Mouse (Mus musculus): ENCODE data around the gene Tbc1d17.

Gene Tbc1d17

DNA sequence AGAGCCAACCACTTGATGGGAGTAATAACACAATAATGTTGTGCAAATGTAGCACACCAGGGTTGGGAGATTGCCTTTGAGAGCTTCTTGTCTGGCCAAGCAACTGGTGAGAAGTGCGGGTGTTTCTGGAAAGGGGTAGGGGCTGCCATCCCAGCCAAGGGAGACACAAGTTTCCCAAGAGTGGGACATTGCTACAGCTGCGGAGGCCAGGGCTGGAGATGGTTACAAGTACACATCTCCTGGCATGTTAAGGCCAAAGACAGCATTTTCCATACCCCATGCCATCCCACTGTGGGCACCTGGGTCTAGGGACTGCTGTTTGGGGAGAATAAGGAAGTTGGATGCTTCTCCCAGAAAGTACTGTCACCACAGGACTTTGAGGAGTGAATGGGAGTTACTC, 4.2 kb upstream of the Tbc1d17 start:
- no peak for DNase-seq (ENCODE audit: low spot score in 2 of 2)

DNA sequence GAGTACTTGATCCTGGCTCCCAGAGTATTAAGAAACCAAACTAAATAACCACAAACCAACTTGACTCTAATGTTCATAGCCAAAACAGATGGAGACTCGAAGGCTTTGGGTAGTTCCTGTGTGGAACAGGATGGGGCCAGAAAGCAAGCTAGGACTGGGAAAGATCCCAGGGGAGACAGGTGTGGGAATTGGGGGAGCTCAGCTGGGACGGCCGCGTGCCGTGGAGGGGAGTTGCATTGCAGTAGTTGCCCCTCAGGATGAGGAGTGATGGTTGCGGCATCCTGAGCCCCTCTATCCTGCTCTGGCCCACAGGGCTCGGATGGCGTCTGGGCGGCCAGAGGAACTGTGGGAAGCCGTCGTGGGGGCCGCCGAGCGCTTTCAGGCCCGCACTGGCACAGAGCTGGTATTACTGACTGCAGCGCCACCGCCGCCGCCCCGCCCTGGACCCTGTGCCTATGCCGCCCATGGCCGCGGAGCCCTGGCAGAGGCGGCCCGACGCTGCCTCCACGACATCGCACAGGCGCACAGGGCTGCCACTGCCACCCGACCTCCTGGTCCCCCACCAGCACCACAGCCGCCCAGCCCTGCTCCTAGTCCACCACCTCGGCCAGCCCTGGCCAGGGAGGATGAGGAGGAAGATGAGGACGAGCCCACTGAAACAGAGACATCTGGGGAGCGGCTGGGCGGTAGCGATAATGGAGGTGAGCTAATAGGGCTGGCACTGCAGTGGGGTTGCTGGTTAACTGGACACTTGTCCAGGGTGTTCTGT, 3.6 kb upstream of the Tbc1d17 start:
- no peak for DNase-seq (ENCODE audit: low spot score in 2 of 2)

DNA sequence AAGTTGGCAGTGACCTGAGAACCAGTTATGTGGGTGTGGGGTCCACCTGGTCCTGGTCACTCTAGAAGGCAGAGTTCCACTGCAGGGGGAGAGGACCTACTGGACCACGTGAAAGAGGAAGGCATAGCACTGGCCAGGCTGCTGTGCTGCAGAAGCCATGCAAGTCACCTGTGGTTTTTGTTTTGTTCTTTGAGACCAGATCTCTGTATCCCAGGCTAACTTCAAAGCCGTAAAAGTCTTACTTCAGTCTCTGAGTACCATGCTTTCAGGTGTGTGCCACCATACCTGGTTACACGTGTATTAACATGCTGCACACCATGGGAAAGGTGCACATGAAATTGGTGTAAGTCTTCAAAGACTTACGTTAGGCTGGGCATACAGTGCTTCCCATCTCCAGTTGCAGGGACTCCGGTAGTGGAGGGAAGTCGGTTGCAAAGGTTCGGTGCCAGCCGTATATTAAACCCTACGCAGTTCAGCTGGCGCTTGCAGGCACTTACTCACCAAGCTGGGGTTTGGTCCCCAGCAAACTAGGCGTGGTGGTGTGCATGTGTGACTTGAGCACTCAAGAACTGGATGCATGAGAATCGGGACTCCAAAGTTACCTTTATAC, 2.9 kb upstream of the Tbc1d17 start:
- DNase-seq (ENCODE audit: low spot score in 2 of 2): no peak

DNA sequence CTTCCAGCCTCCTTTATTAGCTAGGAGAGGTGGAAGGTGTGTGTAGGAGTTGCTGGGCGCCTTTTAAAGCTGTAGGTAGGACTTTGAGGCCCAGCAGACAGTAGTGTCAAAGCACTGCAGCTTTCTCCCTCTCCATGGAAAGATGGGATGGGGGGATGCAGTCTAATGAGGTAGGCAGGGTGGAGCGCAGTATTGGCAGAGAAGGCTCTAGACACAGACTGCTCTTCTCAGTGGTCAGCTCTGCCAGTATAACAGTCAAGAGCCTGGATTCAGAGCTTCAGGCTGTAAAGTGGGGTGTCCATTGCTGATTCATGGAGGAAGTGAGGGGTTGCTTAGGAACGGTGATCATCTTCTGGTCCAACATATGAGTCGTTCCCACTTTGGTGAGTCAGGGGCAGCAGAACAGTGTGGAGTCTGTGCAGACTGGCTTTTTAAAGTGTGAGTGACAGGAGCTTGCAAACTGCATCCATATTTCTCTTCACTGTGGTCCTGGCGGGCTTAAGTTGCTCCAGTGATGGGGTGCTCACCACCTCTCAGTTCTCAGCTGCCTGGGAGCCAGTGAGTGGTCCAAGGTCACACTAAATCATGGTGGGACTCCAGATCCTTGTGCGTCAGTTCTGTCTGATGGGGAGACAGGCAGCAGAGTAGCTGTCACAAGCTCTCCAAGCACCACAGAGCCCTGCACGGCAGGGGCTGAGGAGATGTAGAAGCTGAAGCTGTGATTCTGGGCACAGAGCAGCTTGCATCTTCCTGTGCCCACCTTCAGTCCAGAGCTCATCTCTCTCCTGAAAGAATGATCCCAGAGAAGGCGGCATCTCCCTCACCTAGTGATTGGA, 2.1 kb upstream of the Tbc1d17 start:
- no peak for DNase-seq (ENCODE audit: low spot score in 2 of 2)

DNA sequence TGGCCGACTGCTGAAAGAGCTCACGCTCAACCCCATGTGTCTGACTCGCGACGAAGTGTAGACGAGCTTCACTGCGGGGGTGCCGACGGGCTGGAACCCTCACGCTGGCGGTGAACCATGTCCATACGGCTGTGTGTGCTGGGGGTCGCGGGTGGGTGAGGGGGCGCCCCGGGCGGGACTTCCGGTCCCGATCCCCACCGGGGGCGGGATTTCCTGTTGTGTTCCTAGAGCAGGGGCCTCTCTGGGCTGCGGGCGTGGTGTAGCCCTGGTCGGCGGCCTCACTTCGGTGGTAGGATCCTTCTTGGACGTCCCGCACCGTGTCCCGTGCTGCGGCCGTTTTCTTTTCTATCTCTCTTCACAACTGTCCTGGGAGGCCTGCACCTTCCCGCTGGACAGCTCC, 1.3 kb upstream of the Tbc1d17 start:
- DNase-seq (ENCODE audit: low spot score in 2 of 2): peak in 1 of 2 experiments; percentile 82

DNA sequence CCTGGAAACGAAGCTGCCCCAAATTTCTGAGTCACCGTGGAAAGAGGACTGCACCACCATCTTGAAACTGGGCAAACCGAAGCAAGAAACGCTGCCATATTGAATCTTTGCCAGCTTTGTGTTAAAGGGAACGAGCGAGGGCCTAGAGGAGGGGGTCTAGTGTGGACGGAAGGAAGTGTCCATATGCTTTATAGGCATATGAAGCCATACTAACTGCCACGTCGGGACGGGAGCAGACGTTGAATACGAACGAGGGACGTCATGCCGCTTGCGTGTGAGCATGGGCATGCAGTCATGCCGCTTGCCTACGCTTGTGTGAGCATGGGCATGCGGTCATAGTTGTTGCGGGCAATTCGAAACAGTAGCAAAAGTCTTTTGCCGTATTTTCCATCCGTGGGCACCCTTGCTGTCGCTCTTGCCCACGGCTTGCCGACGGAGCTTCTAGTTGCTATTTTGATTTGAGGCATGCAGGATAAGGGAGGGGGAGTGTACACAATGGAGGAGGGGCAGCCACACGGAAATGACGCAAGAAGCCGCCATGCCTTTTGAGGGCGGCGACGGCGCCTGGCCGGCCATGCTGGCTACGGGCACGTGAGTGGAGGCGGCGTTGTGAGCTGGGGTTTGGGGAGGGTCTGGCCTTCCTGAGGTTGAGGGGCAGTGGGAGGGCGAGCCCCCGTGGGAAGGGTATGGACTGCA, 685 bp upstream of the Tbc1d17 start:
- DNase-seq (ENCODE audit: low spot score in 2 of 2): peak; percentile 89 to 90

DNA sequence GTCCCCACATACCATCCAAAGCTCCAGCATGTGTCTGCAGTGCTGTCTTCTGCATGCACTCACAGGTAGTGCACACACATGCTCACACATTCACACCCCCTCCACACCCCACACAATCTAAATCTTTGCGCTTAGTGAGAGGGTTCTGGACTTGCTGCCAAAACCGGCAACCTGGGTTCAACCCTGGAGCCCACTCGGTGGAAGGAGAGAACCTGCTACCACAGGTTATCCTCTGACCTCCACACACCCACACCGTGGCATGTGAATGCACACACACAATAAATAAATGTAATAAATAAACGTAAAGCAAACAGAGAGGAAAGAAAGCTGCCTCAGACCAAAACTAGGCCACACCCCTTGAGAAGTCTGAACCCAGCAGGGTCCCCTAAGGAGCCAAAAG, 1.1 kb downstream of the Tbc1d17 start:
- no peak for DNase-seq (ENCODE audit: low spot score in 2 of 2)

DNA sequence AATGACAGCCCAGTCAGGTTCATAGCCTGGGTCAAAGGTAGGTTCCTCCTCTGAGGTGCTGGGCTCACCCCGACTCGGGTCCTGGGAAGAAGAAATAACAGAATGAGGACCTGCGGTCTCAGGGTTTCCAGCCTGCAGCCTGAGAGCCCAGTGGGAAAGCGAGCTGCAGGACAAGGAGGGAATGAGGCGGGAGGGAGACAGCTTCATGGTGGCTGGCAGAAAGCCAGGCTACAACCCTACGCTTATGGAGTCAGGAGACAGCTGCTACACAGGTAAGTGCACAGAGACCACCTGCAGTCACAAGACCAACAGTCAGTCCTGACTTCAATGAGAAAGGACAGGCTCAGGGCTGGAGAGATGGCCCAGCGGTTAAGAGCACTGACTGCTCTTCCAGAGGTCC, 2.1 kb downstream of the Tbc1d17 start:
- no peak for DNase-seq (ENCODE audit: low spot score in 2 of 2)

DNA sequence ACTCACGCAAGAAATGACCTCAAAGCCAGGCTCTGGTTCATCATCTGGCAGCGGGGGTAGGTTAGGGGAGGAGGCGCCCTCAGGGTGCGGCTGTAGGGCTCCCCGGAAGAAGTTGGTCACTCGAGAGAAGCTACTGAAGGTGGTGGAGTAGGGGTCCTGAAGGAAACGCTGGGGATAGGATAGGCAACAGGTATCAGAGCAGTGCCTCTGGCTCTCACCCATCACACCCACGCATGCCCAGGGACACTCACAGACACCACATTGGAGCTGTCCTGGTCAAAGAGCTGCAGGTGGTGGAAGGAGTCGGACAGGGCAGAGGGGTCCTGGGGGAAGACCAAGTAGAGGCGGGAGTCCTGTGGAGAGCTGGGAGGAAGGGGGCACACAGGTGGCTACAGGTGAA, 3.9 kb downstream of the Tbc1d17 start:
- no peak for DNase-seq (ENCODE audit: low spot score in 2 of 2)

DNA sequence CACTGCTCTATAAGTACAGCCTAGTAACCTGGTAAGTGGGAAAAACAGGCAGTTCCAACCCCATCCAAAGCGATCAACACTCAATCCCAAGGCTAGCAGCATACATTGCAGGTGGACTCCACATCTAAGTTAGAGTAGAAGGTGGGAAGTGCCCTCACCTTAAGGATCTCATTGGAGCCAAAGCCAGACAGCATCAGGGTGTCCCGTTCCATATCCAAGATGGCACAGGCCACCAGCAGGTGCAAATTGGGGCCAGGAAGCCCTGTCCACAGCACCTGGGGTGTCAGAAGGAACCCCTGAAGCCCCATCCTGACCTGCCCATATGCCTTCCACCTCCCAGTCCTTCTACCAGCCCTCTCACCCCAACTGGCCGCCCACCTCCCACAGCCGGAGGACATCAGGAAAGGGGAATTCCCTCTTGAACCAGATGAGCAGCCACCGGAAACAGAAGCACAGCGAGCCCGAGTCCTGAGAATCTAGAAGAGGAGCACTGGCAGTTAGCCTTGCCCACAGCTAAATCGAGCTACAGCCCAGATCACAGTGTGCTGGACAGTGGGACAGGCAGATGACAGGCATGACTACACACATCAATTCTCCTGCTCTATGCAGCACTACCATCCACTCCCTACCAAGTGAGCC, 6.9 kb downstream of the Tbc1d17 start:
- no peak for DNase-seq (ENCODE audit: low spot score in 2 of 2)

DNA sequence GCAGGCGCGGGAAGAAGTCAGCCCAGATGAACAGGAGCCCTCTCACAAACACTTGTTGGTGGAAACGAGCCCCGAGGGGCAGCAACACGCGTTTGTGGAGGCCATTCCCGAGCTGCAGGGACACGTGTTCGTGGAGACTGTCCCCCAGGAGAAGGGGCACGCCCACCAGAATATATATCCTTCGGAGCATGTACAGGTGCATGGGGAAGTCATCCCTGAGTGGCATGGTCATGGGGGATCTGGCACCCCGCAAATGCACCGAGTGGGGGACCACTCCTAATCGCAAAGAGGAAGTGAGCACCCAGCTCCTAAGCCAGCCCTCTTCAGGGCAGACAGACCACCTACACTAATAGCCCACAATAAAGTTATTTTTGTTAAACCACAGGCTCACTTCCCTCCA, 8.5 kb downstream of the Tbc1d17 start:
- no peak for DNase-seq (ENCODE audit: low spot score in 2 of 2)

DNA sequence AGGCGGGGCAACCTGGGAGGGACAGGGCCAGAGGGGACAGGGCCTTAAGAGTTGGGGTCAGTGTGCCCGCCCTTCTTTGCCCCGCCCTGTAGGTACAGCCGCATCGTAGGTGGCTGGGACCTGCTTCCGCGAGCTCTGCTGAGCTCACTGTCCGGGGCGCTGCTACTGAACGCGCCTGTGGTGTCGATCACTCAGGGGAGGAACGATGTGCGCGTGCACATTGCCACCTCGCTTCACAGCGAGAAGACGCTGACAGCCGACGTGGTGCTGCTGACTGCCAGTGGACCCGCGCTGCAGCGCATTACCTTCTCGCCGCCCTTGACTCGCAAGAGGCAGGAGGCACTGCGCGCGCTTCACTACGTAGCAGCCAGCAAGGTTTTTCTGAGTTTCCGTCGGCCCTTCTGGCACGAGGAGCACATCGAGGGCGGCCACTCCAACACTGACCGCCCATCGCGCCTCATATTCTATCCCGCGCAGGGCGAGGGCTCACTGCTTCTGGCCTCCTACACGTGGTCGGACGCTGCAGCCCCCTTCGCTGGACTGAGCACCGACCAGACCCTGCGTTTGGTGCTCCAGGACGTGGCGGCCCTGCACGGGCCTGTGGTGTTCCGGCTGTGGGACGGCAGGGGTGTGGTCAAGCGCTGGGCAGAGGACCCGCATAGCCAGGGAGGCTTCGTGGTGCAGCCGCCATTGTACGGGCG, 9.2 kb downstream of the Tbc1d17 start:
- no peak for DNase-seq (ENCODE audit: low spot score in 2 of 2)

DNA sequence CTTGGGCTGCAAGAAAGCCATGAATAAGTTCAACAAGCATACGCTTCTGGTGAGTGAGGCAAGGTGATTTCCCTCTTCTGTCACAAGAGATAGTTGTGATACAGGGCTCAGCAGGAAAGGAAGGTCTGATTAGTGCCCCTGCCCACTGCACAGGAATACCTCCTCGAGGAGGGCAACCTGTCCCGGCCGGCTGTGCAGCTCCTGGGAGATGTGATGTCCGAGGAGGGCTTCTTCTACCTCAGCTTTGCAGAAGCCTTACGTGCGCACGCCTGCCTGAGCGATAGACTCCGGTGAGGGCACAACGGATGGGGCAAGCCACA, 9.7 kb downstream of the Tbc1d17 start:
- DNase-seq (ENCODE audit: low spot score in 2 of 2): no peak

DNA sequence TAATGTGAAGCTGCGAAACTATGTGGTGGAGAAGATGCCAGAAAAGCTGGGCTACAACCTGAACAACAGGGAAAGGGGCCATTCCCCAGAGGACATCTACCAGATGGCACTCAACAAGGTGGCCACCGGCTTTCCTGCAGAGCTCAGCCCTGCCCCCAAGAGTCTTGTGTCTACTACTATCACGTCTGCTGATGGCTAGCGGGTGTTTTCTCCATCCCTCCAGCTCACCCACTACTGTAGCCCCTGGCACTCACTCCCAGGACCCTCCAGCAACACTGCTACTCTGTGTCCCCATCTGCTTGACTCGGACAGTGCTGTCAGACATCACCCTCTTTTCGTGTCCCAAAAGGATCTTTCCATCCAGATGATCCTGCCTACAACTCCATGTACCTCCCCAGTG, 10.8 kb downstream of the Tbc1d17 start:
- DNase-seq (ENCODE audit: low spot score in 2 of 2): no peak

DNA sequence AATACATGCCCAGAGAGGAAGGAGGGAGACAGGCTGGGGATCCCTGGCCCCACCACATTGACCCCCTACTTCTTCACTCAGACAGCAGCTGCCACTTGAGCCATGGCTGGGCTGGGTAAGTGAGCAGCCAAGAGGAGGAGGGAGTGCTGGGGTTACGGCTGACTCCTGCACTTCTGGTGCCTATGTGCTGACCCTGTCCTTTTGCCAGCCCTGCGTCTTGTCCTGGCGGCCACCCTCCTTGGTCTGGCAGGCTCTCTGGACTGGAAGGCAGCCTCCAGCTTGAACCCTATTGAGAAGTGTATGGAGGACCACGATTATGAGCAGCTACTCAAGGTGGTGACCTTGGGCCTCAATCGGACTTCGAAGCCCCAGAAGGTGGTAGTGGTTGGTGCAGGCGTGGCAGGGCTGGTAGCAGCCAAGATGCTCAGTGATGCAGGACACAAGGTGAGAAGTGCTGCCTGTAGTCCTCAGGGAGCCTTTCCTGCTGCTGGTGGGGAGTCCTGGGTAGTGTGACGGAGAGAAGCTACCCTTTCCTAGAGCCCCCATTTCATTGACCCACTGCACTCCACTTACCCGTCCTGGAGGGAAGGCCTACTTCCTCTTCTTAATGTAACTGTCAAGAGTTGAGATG, 12.3 kb downstream of the Tbc1d17 start:
- no peak for DNase-seq (ENCODE audit: low spot score in 2 of 2)

DNA sequence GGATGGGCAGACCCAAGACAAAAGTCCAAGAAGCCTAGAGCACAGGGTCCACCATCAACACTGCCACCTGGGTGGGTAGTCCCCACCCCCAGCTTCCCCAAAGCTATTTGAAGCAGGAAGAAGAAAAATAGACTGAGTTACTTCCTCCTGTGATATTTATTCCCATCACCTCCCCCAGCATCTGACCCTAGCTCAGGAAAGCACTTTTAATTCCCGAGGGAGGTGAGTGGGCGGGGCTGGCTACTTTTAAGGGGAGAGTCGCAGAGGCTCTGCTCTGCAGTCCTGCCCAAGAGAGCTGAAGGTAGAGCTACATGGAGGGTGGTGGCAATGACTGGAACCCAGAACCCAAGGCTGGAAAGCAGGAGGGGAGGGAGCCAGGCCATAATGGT, 12.9 kb downstream of the Tbc1d17 start:
- DNase-seq (ENCODE audit: low spot score in 2 of 2): no peak

DNA sequence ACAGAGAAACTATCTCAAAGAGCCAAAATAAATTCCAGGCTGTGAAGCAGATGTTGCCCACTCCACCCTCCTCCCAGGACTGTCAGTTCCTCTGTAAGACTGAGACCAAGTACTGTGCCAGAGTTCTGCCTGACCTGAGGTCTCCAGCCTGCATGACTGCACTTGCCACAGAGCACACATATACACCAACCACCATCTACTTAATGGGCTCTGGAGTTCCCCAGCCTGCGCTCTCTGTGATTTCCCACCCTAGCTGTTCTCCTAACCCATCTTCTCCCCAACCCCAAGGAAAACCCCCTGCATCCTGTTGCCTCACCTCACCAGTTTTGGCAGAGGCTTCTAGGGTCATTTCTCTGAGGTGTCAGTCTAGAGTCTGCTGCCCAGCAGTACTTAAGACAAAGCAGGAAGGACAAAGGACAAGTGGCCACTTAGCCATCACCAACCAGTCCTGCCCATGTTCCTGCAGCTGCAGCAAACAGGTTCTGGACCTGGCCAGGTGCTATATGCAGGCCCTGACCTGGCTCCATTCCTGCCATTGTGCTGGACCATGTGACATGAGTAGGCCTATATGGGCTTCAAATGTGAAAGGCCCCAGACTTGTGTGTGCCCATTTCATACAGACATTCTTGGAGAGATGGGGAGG, 13.4 kb downstream of the Tbc1d17 start:
- DNase-seq (ENCODE audit: low spot score in 2 of 2): no peak

DNA sequence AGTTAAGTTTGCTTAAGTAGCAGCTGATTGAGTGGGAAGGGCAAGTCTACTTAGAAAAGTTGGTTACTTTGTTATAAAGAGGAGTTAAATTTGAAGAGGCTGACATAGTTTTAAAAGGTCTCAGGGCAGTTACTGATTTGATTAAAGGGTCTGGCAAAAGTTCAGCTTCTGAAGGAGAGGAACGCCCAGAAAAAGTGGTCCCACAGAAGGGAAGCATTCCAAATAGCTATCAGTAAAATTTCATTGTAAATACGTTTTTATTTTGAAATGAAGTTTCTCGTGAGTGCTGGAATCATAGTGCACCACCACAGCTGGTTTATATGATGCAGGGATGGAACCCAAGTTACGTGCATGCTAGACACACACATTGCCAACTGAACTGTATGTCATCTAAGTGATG, 16.1 kb downstream of the Tbc1d17 start:
- DNase-seq (ENCODE audit: low spot score in 2 of 2): no peak

DNA sequence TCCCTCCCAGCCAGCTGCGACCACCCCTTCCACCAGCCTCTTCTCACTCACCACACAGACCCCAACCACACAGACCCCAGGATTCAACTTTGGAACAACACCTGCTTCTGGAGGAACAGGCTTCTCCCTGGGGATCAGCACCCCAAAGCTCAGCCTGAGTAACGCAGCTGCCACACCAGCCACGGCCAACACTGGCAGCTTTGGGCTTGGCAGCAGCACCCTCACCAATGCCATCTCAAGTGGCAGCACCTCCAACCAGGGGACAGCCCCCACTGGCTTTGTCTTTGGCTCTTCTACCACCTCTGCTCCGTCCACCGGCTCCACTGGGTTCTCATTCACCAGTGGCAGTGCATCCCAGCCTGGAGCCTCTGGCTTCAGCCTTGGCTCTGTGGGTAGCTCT, 20.2 kb downstream of the Tbc1d17 start:
- DNase-seq (ENCODE audit: low spot score in 2 of 2): no peak

DNA sequence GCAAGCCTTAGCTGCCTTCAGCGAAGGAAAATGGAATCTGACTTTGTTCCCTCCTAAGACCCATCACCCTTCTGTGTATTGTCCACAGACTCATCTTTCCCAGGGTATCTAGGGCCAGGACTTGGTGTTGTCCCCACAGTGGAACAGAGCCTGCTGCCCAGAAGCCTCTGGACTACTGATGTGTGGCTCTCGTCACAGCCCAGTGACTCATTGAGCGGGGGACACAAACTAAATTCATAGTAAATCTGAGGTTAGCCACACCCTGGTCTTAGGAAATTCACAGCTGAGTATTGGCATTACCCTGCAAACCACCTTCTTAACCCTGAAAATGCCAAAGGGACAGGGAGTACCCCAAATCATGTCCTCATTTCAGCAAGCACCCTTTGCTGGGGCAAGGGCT, 22.1 kb downstream of the Tbc1d17 start:
- no peak for DNase-seq (ENCODE audit: low spot score in 2 of 2)

Data from frontal cortex, postnatal 10 days (tissue).